Mouse (Mus musculus): ENCODE data around the gene Nol4l. TPM values are rescaled to one million over a fixed set of nuclear protein-coding genes. Genes with fewer than 3 reads are reported as not detected.

The Nol4l gene
- polyA plus RNA-seq, 1 experiment from 2014 or later = 14.2 TPM

GRCm38 (mm10) chr2:153433859-153434258 is 95.9 kb downstream of the Nol4l start:
- 39% methylated on average over 3 of the region's 3 CpGs for WGBS
- peaks cover 84% of the 10 kb centered on the region for H3K4me1 ChIP-seq

GRCm38 (mm10) chr2:153432492-153432891 is 97.3 kb downstream of the Nol4l start:
- Histone ChIP-seq H3K27ac (peak overlapping the region; percentile 80), H3K4me3 (replicated peaks) (no peak overlapping the region), H3K36me3 (peaks cover 46% of the 10 kb centered on the region), H3K4me1 (peaks cover 78% of the 10 kb centered on the region), H3K4me2 (peak overlapping the region; percentile 5; the same call in 1 of the 2 replicates), H3K27me3 (no peaks in the 10 kb centered on the region), H3K9ac (no peak overlapping the region), H3K9me3 (replicated peaks) (no peaks in the 10 kb centered on the region)
- peak; percentile 43 for ATAC-seq (replicated peaks; ENCODE audit: low FRiP score)
- 12% methylated on average over 7 of the region's 7 CpGs for WGBS

More at GRCm38 (mm10) chr2:153433859-153434258, 95.9 kb downstream of the Nol4l start:
- Histone ChIP-seq H3K9ac (no peak overlapping the region), H3K9me3 (replicated peaks) (no peaks in the 10 kb centered on the region), H3K4me3 (replicated peaks) (no peak overlapping the region), H3K27ac (peak overlapping the region; percentile 80), H3K36me3 (peaks cover 33% of the 10 kb centered on the region), H3K4me2 (no peak overlapping the region), H3K27me3 (no peaks in the 10 kb centered on the region)
- no peak for ATAC-seq (replicated peaks; ENCODE audit: low FRiP score)

- ATAC-seq (replicated peaks; ENCODE audit: low FRiP score) = no peak
- no peaks in the 10 kb centered on the region for H3K27me3 ChIP-seq
- H3K4me3 ChIP-seq (replicated peaks) = no peak overlapping the region
- H3K9ac ChIP-seq = no peak overlapping the region
- H3K4me2 ChIP-seq = no peak overlapping the region
- no peaks in the 10 kb centered on the region for H3K9me3 ChIP-seq (replicated peaks)
- WGBS = 90% methylated on average over 1 of the region's 1 CpGs
- H3K36me3 ChIP-seq = peaks cover 50% of the 10 kb centered on the region
- H3K27ac ChIP-seq = peak overlapping the region; percentile 80; the same call in 1 of the 2 replicates
- peaks cover 70% of the 10 kb centered on the region for H3K4me1 ChIP-seq
Measured at GRCm38 (mm10) chr2:153430571-153430970, 99.2 kb downstream of the Nol4l start.

GRCm38 (mm10) chr2:153428485-153428884 is 101.3 kb downstream of the Nol4l start:
- Histone ChIP-seq H3K4me1 (peaks cover 63% of the 10 kb centered on the region), H3K36me3 (peaks cover 66% of the 10 kb centered on the region), H3K4me3 (replicated peaks) (no peak overlapping the region), H3K9me3 (replicated peaks) (no peaks in the 10 kb centered on the region), H3K4me2 (no peak overlapping the region), H3K27me3 (no peaks in the 10 kb centered on the region), H3K27ac (no peak overlapping the region), H3K9ac (no peak overlapping the region)
- no peak for ATAC-seq (replicated peaks; ENCODE audit: low FRiP score)
- WGBS = 57% methylated on average over 2 of the region's 2 CpGs

GRCm38 (mm10) chr2:153426931-153427330 is 102.8 kb downstream of the Nol4l start:
- peaks cover 73% of the 10 kb centered on the region for H3K36me3 ChIP-seq
- H3K9ac ChIP-seq = no peak overlapping the region
- ATAC-seq (replicated peaks; ENCODE audit: low FRiP score) = no peak
- H3K27me3 ChIP-seq = no peaks in the 10 kb centered on the region
- H3K27ac ChIP-seq = peak overlapping the region; percentile 39; the same call in 1 of the 2 replicates
- H3K4me1 ChIP-seq = peaks cover 63% of the 10 kb centered on the region
- H3K9me3 ChIP-seq (replicated peaks) = no peaks in the 10 kb centered on the region
- no peak overlapping the region for H3K4me2 ChIP-seq
- WGBS = 10% methylated on average over 2 of the region's 2 CpGs
- no peak overlapping the region for H3K4me3 ChIP-seq (replicated peaks)

GRCm38 (mm10) chr2:153425998-153426670 is 103.6 kb downstream of the Nol4l start:
- Histone ChIP-seq H3K27me3 (no peaks in the 10 kb centered on the region), H3K4me3 (replicated peaks) (no peak overlapping the region), H3K4me2 (no peak overlapping the region), H3K9ac (no peak overlapping the region), H3K4me1 (peaks cover 57% of the 10 kb centered on the region), H3K36me3 (peaks cover 66% of the 10 kb centered on the region), H3K9me3 (replicated peaks) (no peaks in the 10 kb centered on the region), H3K27ac (peak overlapping the region; percentile 73)
- ATAC-seq (replicated peaks; ENCODE audit: low FRiP score) = no peak
- WGBS = 68% methylated on average over 9 of the region's 9 CpGs

- H3K4me1 ChIP-seq = peaks cover 54% of the 10 kb centered on the region
- H3K4me3 ChIP-seq (replicated peaks) = no peak overlapping the region
- no peak overlapping the region for H3K4me2 ChIP-seq
- 68% methylated on average over 4 of the region's 4 CpGs for WGBS
- peaks cover 63% of the 10 kb centered on the region for H3K36me3 ChIP-seq
- H3K9me3 ChIP-seq (replicated peaks) = no peaks in the 10 kb centered on the region
- H3K9ac ChIP-seq = no peak overlapping the region
- peak overlapping the region; percentile 73 for H3K27ac ChIP-seq
- no peaks in the 10 kb centered on the region for H3K27me3 ChIP-seq
- no peak for ATAC-seq (replicated peaks; ENCODE audit: low FRiP score)
Measured at GRCm38 (mm10) chr2:153425124-153425844, 104.5 kb downstream of the Nol4l start.

- H3K27ac ChIP-seq = peak overlapping the region; percentile 73; the same call in 1 of the 2 replicates
- 70% methylated on average over 8 of the region's 8 CpGs for WGBS
- no peaks in the 10 kb centered on the region for H3K27me3 ChIP-seq
- H3K9ac ChIP-seq = no peak overlapping the region
- ATAC-seq (replicated peaks; ENCODE audit: low FRiP score) = no peak
- H3K4me3 ChIP-seq (replicated peaks) = no peak overlapping the region
- H3K36me3 ChIP-seq = peaks cover 64% of the 10 kb centered on the region
- H3K9me3 ChIP-seq (replicated peaks) = no peaks in the 10 kb centered on the region
- H3K4me1 ChIP-seq = peaks cover 54% of the 10 kb centered on the region
- H3K4me2 ChIP-seq = no peak overlapping the region
Measured at GRCm38 (mm10) chr2:153424557-153424956, 105.2 kb downstream of the Nol4l start.

GRCm38 (mm10) chr2:153423113-153423512 is 106.7 kb downstream of the Nol4l start:
- no peaks in the 10 kb centered on the region for H3K9me3 ChIP-seq (replicated peaks)
- H3K27me3 ChIP-seq = no peaks in the 10 kb centered on the region
- H3K27ac ChIP-seq = 0 out of 2 replicates have a peak overlapping the region, but pooled peaks have one; percentile 11
- peaks cover 43% of the 10 kb centered on the region for H3K4me1 ChIP-seq
- H3K4me2 ChIP-seq = no peak overlapping the region
- no peak overlapping the region for H3K9ac ChIP-seq
- 89% methylated on average over 3 of the region's 3 CpGs for WGBS
- ATAC-seq (replicated peaks; ENCODE audit: low FRiP score) = no peak
- H3K36me3 ChIP-seq = peaks cover 65% of the 10 kb centered on the region
- H3K4me3 ChIP-seq (replicated peaks) = no peak overlapping the region

- peaks cover 42% of the 10 kb centered on the region for H3K4me1 ChIP-seq
- no peaks in the 10 kb centered on the region for H3K9me3 ChIP-seq (replicated peaks)
- no peak overlapping the region for H3K9ac ChIP-seq
- no peak overlapping the region for H3K27ac ChIP-seq
- peak; percentile 73 for ATAC-seq (replicated peaks; ENCODE audit: low FRiP score)
- H3K4me2 ChIP-seq = no peak overlapping the region
- H3K4me3 ChIP-seq (replicated peaks) = no peak overlapping the region
- WGBS = 44% methylated on average over 5 of the region's 5 CpGs
- H3K27me3 ChIP-seq = no peaks in the 10 kb centered on the region
- H3K36me3 ChIP-seq = peaks cover 68% of the 10 kb centered on the region
Measured at GRCm38 (mm10) chr2:153422051-153422450, 107.7 kb downstream of the Nol4l start.

- Histone ChIP-seq H3K36me3 (peaks cover 76% of the 10 kb centered on the region), H3K4me2 (no peak overlapping the region), H3K9ac (no peak overlapping the region), H3K4me3 (replicated peaks) (no peak overlapping the region), H3K4me1 (peaks cover 37% of the 10 kb centered on the region), H3K9me3 (replicated peaks) (no peaks in the 10 kb centered on the region), H3K27ac (no peak overlapping the region), H3K27me3 (no peaks in the 10 kb centered on the region)
- ATAC-seq (replicated peaks; ENCODE audit: low FRiP score) = no peak
Measured at GRCm38 (mm10) chr2:153421233-153421632, 108.5 kb downstream of the Nol4l start.

- H3K9ac ChIP-seq = no peak overlapping the region
- H3K27me3 ChIP-seq = no peaks in the 10 kb centered on the region
- no peaks in the 10 kb centered on the region for H3K9me3 ChIP-seq (replicated peaks)
- no peak for ATAC-seq (replicated peaks; ENCODE audit: low FRiP score)
- H3K36me3 ChIP-seq = peaks cover 80% of the 10 kb centered on the region
- H3K4me1 ChIP-seq = peaks cover 16% of the 10 kb centered on the region
- no peak overlapping the region for H3K27ac ChIP-seq
- no peak overlapping the region for H3K4me3 ChIP-seq (replicated peaks)
- WGBS = 81% methylated on average over 1 of the region's 1 CpGs
- no peak overlapping the region for H3K4me2 ChIP-seq
Measured at GRCm38 (mm10) chr2:153418381-153418780, 111.4 kb downstream of the Nol4l start.
